Mouse (Mus musculus): Measurements from ENCODE around the gene Tbc1d30. TPM values are rescaled to one million over a fixed set of nuclear protein-coding genes. Genes with fewer than 3 reads are reported as not detected.

Gene Tbc1d30
- total RNA-seq, 2 experiments from 2014 or later = 0.59 to 1.3 TPM

DNA sequence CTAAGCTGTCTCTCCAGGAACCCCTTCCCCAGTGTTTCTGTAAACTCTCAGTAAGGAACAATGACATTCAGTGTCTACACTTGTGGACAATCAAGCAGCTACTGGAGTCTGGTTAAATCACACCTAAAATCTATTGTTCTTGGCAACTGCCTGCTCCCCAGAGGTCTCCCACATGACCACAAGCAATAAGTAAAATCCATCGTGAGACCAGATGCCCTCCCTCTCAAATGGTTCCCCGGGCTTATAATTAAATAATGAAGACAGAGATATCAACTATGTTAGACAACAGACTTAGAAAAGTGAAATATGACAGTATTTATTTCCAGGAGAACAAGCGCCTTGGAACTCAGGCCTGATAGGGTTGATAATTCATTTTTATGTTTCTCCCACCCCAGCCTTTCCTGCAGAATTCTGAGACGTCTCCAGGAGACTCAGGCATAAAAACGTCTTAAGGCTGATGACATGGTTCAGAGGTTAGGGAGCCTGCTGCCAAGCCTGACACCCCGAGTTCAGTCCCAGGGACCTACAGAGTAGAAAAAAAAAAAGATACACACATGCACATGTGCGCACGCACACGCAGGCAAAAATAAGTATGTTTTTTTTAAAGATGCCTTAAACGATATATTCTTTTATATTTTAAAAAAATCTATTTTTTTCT, 115.8 kb downstream of the Tbc1d30 start:
- ATAC-seq (replicated peaks; ENCODE audit: poor library complexity) = no peak

GRCm38 (mm10) chr10:121234476-121234875, 116.6 kb downstream of the Tbc1d30 start:
- ATAC-seq (replicated peaks; ENCODE audit: poor library complexity) = no peak

- no peak for ATAC-seq (replicated peaks; ENCODE audit: poor library complexity)
Observed at GRCm38 (mm10) chr10:121228422-121228953, 122.6 kb downstream of the Tbc1d30 start.

GRCm38 (mm10) chr10:121227988-121228409, 123.1 kb downstream of the Tbc1d30 start:
- no peak for ATAC-seq (replicated peaks; ENCODE audit: poor library complexity)

DNA sequence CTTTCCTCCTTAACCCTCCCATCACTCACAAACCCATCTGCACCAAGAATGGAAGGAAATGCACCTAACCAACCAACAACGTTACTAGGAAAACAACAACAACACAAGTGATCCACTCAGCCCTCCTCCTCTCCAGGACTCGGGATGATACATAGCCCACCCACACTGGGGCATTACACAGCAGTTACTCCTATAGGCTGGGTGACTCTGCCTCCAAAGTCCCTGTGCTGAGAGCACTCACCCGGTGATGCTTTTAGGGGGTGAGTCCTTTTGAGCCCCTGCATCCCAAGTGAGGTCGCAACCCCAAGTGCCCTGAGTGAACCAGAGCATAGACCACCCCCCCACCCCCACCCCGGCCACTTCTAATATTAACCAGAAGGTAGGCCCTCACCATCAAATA, 123.7 kb downstream of the Tbc1d30 start:
- no peak for ATAC-seq (replicated peaks; ENCODE audit: poor library complexity)

DNA sequence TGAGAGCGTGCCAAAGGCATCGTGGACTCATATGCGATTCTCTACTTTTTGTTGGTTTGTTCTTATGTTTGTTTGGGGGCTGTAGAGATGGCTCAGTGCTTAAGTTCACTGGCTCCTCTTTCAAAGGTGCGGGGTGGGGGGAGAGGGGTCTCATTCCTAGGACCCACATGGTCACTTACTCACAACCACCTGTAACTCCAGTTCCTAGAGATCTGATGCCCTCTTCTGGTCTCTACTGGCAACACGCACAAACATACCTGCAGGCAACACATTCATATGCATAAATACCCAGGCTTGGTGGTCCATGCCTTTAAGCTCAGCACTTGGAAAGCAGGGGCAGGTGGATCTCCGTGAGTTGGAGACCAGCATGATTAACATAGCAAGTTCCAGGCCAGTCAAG, 125.4 kb downstream of the Tbc1d30 start:
- ATAC-seq (replicated peaks; ENCODE audit: poor library complexity) = 0 out of 2 replicates have a peak, but pooled peaks have one; percentile 34

DNA sequence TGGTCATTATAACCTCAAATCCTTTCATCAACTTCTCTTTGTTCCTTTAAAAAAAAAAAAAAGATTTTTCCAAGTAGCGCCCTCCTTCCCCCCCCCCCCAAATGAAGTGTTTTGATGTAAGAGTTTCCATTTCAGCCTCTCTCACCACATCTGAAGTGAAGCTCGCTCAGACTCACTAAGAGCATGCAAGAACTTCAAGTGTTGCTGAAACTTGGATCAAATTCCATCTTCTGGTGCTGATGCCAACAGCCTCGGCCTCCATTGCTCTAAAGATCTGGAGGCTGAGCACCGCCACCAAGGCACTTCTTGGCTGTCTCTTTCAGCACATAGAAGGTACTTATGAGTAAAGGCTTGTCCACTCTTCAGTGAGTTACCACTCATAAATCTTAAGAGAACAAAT, 128.2 kb downstream of the Tbc1d30 start:
- ATAC-seq (replicated peaks; ENCODE audit: poor library complexity) = no peak

DNA sequence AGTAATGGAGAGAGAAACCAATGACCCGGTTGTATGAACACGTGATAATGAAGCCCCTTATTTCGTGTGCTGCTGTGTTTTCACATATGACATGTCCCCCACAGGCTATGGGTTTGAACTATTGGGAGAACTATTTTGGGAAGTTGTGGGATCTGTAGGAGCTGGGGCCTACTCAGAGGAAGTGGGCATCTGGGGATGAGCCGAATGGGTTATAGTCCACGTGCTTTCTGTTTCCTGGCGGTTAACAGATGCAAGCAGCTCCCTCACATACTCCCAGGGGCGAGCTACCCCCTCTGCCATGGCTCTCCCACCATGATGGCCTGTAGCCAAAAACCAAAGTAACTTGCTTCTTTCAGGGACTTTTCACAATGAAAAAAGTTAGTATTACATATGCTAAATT, 132.5 kb downstream of the Tbc1d30 start:
- peak; percentile 44; the same call in 1 of the 2 replicates for ATAC-seq (replicated peaks; ENCODE audit: poor library complexity)

- ATAC-seq (replicated peaks; ENCODE audit: poor library complexity) = peak; percentile 64
Observed at GRCm38 (mm10) chr10:121216804-121217203, 134.3 kb downstream of the Tbc1d30 start.

Other genes with a start within 250 kb of the Tbc1d30 start
- gene Gns, start 13.8 kb upstream of the Tbc1d30 start, total RNA-seq (2015) = 12.1 and 12.6 TPM in 2 replicates
- 10.6 and 12.0 TPM in 2 replicates for gene Gns, start 13.8 kb upstream of the Tbc1d30 start, total RNA-seq (2017)
- gene Rassf3, start 125.1 kb upstream of the Tbc1d30 start, total RNA-seq (2015) = 23.3 and 24.7 TPM in 2 replicates
- gene Rassf3, start 125.1 kb upstream of the Tbc1d30 start, total RNA-seq (2017) = 18.2 and 20.0 TPM in 2 replicates
- 36.9 and 39.3 TPM in 2 replicates for gene Tbk1, start 235.5 kb upstream of the Tbc1d30 start, total RNA-seq (2015)
- gene Tbk1, start 235.5 kb upstream of the Tbc1d30 start, total RNA-seq (2017) = 71.9 and 78.3 TPM in 2 replicates

Data from megakaryocyte progenitor cell, adult 5-6 weeks (primary cell).